Mouse (Mus musculus) lung, adult 2 months (tissue): ENCODE results near the gene Psmd5.

Experiments used
- CTCF ChIP-seq: fragments of 200-500 bp; IDR thresholded peaks from 2 replicates; pipeline ENCODE4 v1.5.1; 2011; ENCODE audit warnings: mild to moderate bottlenecking, low read length, control low read depth; ENCODE audit not compliant: insufficient read depth
- POLR2A ChIP-seq: fragments of 200-500 bp; IDR thresholded peaks from 2 replicates; pipeline ENCODE4 v1.6.1; 2011; ENCODE audit warnings: low read depth, mild to moderate bottlenecking, control low read depth, low read length, borderline replicate concordance; ENCODE audit errors: extremely low read depth

- TF ChIP-seq POLR2A (no peak), CTCF (no peak)
Measured at GRCm38 (mm10) chr2:34902731-34903130, 28.0 kb upstream of the Psmd5 start.
